Mouse (Mus musculus): ENCODE data around the gene H60b.
"Not testable (repeated sequence)": the region's sequence is repeated elsewhere in the genome, so short reads cannot be mapped to it uniquely, and the experiment has no call there.

DNA sequence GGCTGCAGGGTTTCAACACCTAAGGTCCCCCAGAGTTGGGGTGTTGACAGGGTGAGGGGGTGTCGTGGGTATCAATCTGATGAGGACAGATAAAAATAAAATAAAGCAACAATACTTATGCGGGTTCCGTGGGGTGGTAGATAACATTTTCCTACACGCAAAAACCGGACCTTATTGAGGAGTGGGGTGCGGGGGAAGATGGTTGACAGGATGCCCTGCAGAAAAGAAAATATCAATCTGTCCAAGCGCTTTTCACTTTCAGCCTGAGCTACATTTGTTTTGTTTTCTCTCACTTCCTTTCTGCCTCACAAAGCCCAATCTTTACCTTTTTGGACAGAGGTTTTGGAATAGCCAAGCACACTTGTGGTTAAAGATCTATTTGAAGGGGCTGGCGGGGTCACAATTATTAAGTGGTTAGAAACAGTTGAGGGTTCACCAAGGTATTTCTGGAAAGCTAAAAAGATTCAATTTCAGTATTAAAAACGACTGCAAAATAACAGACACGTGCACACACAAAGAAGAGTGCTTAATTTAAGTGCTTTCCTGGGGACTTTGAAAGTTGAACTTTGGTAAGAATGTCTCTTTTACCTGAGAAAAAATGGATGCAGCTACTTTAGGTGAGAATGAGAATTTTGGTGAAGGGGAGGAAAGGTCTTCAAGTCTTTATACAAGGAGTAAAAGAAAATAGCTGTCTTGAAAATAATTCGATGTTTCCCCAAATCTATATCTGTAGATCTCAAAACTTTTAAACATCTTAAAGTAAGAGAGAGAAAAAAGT is 6.3 kb upstream of the H60b start:
- TF ChIP-seq POLR2A (IDR thresholded peaks at IDR 0.05; ENCODE audit: insufficient read length, low read depth); MAX (IDR thresholded peaks at IDR 0.05; ENCODE audit: low read depth); POLR2AphosphoS2 (IDR thresholded peaks at IDR 0.05; ENCODE audit: insufficient read length, low read depth); CEBPB (IDR thresholded peaks at IDR 0.05; ENCODE audit: insufficient read depth, poor library complexity, severe bottlenecking); TCF12 (IDR thresholded peaks at IDR 0.05; ENCODE audit: insufficient read depth, poor library complexity, severe bottlenecking); E2F4 (IDR thresholded peaks at IDR 0.05; ENCODE audit: insufficient read depth); MYOD1 (IDR thresholded peaks at IDR 0.05; ENCODE audit: control insufficient read depth in 1 of 3, insufficient read length in 2 of 3, low read depth in 2 of 3); MYOG (IDR thresholded peaks at IDR 0.05; ENCODE audit: control insufficient read depth in 1 of 3, insufficient read depth in 1 of 3, insufficient read length in 2 of 3, low read depth in 2 of 3); TCF3 (IDR thresholded peaks at IDR 0.05; ENCODE audit: insufficient read length, low read depth); USF1 (IDR thresholded peaks at IDR 0.05; ENCODE audit: low read depth); REST (IDR thresholded peaks at IDR 0.05; ENCODE audit: insufficient read depth, insufficient read length); SRF (IDR thresholded peaks at IDR 0.05; ENCODE audit: control insufficient read depth, insufficient read length, low read depth): not testable (repeated sequence)

Measured in myocyte (in vitro differentiated cells).